Mouse (Mus musculus): ENCODE results near the gene Abhd14a. TPM values are rescaled to one million over a fixed set of nuclear protein-coding genes. Genes with fewer than 3 reads are reported as not detected.

Abhd14a gene
- polyA plus RNA-seq, 1 experiment from 2014 or later: 20.8 TPM

- Histone ChIP-seq H3K4me2 (replicated peaks; ENCODE audit: low read depth) (no peak overlapping the region), H3K27me3 (replicated peaks; ENCODE audit: control insufficient read depth, insufficient read depth, low read length) (peaks cover 19% of the 10 kb centered on the region; the same call in 1 of the 2 replicates), H3K36me3 (ENCODE audit: control insufficient read depth, insufficient read depth) (no peaks in the 10 kb centered on the region; the same call in 1 of the 2 replicates), H3K9me3 (ENCODE audit: control insufficient read depth) (no peaks in the 10 kb centered on the region), H3K4me1 (replicated peaks; ENCODE audit: control insufficient read depth, insufficient read depth, low read length) (no peaks in the 10 kb centered on the region), H3K27ac (ENCODE audit: low read depth, low read length) (no peak overlapping the region), H3K9ac (ENCODE audit: low read depth, low read length) (no peak overlapping the region), H3K4me3 (ENCODE audit: low read depth, low read length) (no peak overlapping the region)
- 78% methylated on average over 6 of the region's 6 CpGs for WGBS
- no peak for TF ChIP-seq CTCF (IDR thresholded peaks at IDR 0.05; ENCODE audit: low read depth)
- no peak for ATAC-seq
Measured at GRCm38 (mm10) chr9:106466721-106467120, 19.2 kb upstream of the Abhd14a start.

GRCm38 (mm10) chr9:106465571-106466200, 18.2 kb upstream of the Abhd14a start, which contains the start of gene Gpr62:
TSS of gene Gpr62 (minus strand) at chr9:106465938.
- Histone ChIP-seq H3K9me3 (ENCODE audit: control insufficient read depth) (no peaks in the 10 kb centered on the region), H3K4me3 (ENCODE audit: low read depth, low read length) (peak within 1 kb of the TSS; percentile 56), H3K4me2 (replicated peaks; ENCODE audit: low read depth) (peak within 1 kb of the TSS; percentile 94), H3K27ac (ENCODE audit: low read depth, low read length) (no peak within 1 kb of the TSS), H3K9ac (ENCODE audit: low read depth, low read length) (peak within 1 kb of the TSS; percentile 57), H3K36me3 (ENCODE audit: control insufficient read depth, insufficient read depth) (no peaks in the 10 kb centered on the region; the same call in 1 of the 2 replicates), H3K4me1 (replicated peaks; ENCODE audit: control insufficient read depth, insufficient read depth, low read length) (no peaks in the 10 kb centered on the region), H3K27me3 (replicated peaks; ENCODE audit: control insufficient read depth, insufficient read depth, low read length) (peaks cover 19% of the 10 kb centered on the region; the same call in 1 of the 2 replicates)
- no peak for TF ChIP-seq CTCF (IDR thresholded peaks at IDR 0.05; ENCODE audit: low read depth)
- no peak for ATAC-seq
- 38% methylated on average over 25 of the region's 26 CpGs for WGBS

GRCm38 (mm10) chr9:106464751-106465541, 17.5 kb upstream of the Abhd14a start:
- no peaks in the 10 kb centered on the region for H3K4me1 ChIP-seq (replicated peaks; ENCODE audit: control insufficient read depth, insufficient read depth, low read length)
- H3K4me2 ChIP-seq (replicated peaks; ENCODE audit: low read depth): peak overlapping the region; percentile 94
- TF ChIP-seq CTCF (IDR thresholded peaks at IDR 0.05; ENCODE audit: low read depth): no peak
- H3K9ac ChIP-seq (ENCODE audit: low read depth, low read length): peak overlapping the region; percentile 57
- peak overlapping the region; percentile 56 for H3K4me3 ChIP-seq (ENCODE audit: low read depth, low read length)
- H3K27ac ChIP-seq (ENCODE audit: low read depth, low read length): no peak overlapping the region
- peak; percentile 37; the same call in 1 of the 2 replicates for ATAC-seq
- no peaks in the 10 kb centered on the region for H3K9me3 ChIP-seq (ENCODE audit: control insufficient read depth)
- peaks cover 19% of the 10 kb centered on the region; the same call in 1 of the 2 replicates for H3K27me3 ChIP-seq (replicated peaks; ENCODE audit: control insufficient read depth, insufficient read depth, low read length)
- 1% methylated on average over 97 of the region's 99 CpGs for WGBS
- no peaks in the 10 kb centered on the region; the same call in 1 of the 2 replicates for H3K36me3 ChIP-seq (ENCODE audit: control insufficient read depth, insufficient read depth)

- Histone ChIP-seq H3K27me3 (replicated peaks; ENCODE audit: control insufficient read depth, insufficient read depth, low read length) (peaks cover 19% of the 10 kb centered on the region; the same call in 1 of the 2 replicates), H3K4me3 (ENCODE audit: low read depth, low read length) (no peak overlapping the region), H3K9ac (ENCODE audit: low read depth, low read length) (no peak overlapping the region), H3K36me3 (ENCODE audit: control insufficient read depth, insufficient read depth) (no peaks in the 10 kb centered on the region; the same call in 1 of the 2 replicates), H3K9me3 (ENCODE audit: control insufficient read depth) (no peaks in the 10 kb centered on the region), H3K27ac (ENCODE audit: low read depth, low read length) (no peak overlapping the region), H3K4me2 (replicated peaks; ENCODE audit: low read depth) (no peak overlapping the region), H3K4me1 (replicated peaks; ENCODE audit: control insufficient read depth, insufficient read depth, low read length) (no peaks in the 10 kb centered on the region)
- WGBS: 89% methylated on average over 21 of the region's 21 CpGs
- TF ChIP-seq CTCF (IDR thresholded peaks at IDR 0.05; ENCODE audit: low read depth): no peak
- no peak for ATAC-seq
Measured at GRCm38 (mm10) chr9:106463122-106464063, 15.9 kb upstream of the Abhd14a start.

GRCm38 (mm10) chr9:106462430-106462800, 14.9 kb upstream of the Abhd14a start:
- H3K4me3 ChIP-seq (ENCODE audit: low read depth, low read length): no peak overlapping the region
- no peak overlapping the region for H3K9ac ChIP-seq (ENCODE audit: low read depth, low read length)
- H3K27ac ChIP-seq (ENCODE audit: low read depth, low read length): no peak overlapping the region
- 95% methylated on average over 12 of the region's 12 CpGs for WGBS
- no peaks in the 10 kb centered on the region; the same call in 1 of the 2 replicates for H3K36me3 ChIP-seq (ENCODE audit: control insufficient read depth, insufficient read depth)
- no peak for TF ChIP-seq CTCF (IDR thresholded peaks at IDR 0.05; ENCODE audit: low read depth)
- H3K4me1 ChIP-seq (replicated peaks; ENCODE audit: control insufficient read depth, insufficient read depth, low read length): no peaks in the 10 kb centered on the region
- no peak overlapping the region for H3K4me2 ChIP-seq (replicated peaks; ENCODE audit: low read depth)
- H3K27me3 ChIP-seq (replicated peaks; ENCODE audit: control insufficient read depth, insufficient read depth, low read length): peaks cover 19% of the 10 kb centered on the region; the same call in 1 of the 2 replicates
- no peaks in the 10 kb centered on the region for H3K9me3 ChIP-seq (ENCODE audit: control insufficient read depth)
- no peak for ATAC-seq

Data from intestine, postnatal 0 days (tissue).